Mouse (Mus musculus) adipose tissue, adult 10 weeks (tissue): ENCODE results near the gene Rnf113a1. TPM values are rescaled to one million over a fixed set of nuclear protein-coding genes. Genes with fewer than 3 reads are reported as not detected.

Source experiments
- polyA plus RNA-seq: library from polyadenylated mRNA; stranded (reverse); fragments of 350-450 nt; fragmentation: Illumina TruSeq; extraction: RNeasy Lipid Tissue Mini Kit (QIAGEN cat#74804); gene quantifications from one replicate; pipeline ENCODE4 v1.2.3, GENCODE M21; 2014; ENCODE audit warnings: low read depth, low replicate concordance

Rnf113a1 gene
- 2.7 TPM for polyA plus RNA-seq

GRCm38 (mm10) chrX:37191105-37191743 is at the start of gene Rnf113a1, which contains the start of gene Ndufa1:
TSS of gene Rnf113a1 (plus strand) at chrX:37191245.
TSS of gene Ndufa1 (minus strand) at chrX:37191163.

GRCm38 (mm10) chrX:37168742-37169141 is 22.3 kb upstream of the Rnf113a1 start, which contains the start of gene Akap14:
TSS of gene Akap14 (minus strand) at chrX:37168842.

DNA sequence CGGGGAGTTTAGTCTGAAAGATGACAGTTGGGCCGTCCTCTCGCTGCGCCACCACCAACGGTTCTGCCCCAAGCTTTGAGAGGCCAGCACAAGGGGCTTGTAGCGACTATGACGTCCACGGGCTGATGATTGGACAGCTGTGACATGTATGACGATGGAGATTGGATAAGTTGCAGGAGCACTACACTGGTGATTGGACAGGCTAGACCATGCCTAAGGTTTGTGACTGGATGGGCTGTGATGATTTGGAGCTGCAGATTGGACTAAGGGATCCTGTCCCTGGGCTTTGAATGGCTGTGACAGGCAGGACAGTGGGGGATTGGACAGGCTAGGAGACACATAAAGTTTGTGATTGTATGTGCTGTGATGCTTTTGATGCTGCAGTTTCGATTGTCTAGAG is 19.9 kb downstream of the Rnf113a1 start, which contains the start of gene Gm9:
Gene Gm9 (minus strand): TSS at position 101 of the 400 bp plus-strand sequence.

DNA sequence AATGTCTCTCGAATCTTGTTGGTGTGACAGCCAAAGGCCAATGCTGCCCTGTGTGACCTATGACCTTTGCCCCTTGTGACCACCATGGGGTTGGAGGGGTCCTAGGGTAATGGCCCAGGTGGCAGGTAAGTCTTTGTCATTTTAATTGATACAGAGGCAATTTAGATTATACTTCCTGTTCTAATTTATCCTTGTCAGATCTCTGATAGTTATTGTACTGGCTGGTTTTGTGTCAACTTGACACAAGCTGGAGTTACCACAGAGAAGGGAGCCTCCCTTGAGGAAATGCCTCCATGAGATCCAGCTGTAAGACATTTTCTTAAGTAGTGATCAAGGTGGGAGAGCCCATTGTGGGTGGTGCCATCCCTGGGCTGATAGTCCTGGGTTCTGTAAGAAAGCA is 31.1 kb downstream of the Rnf113a1 start, which contains the start of gene Rhox1:
Gene Rhox1 (minus strand): TSS at position 101 of the 400 bp plus-strand sequence.

Other genes starting within 250 kb of the Rnf113a1 start
- gene Sept6, start 199.5 kb upstream of the Rnf113a1 start, polyA plus RNA-seq = 6.1 TPM
- gene Sowahd, start 142.4 kb upstream of the Rnf113a1 start, polyA plus RNA-seq = 0.32 TPM
- 676 TPM for gene Rpl39, start 105.8 kb upstream of the Rnf113a1 start, polyA plus RNA-seq
- 35.6 TPM for gene Upf3b, start 80.9 kb upstream of the Rnf113a1 start, polyA plus RNA-seq
- 9.2 TPM for gene Nkap, start 64.5 kb upstream of the Rnf113a1 start, polyA plus RNA-seq
- 0.27 TPM for gene Akap14, start 22.4 kb upstream of the Rnf113a1 start, polyA plus RNA-seq
- 548 TPM for gene Ndufa1, start 82 bp upstream of the Rnf113a1 start, polyA plus RNA-seq
- gene Gm9, start 19.8 kb downstream of the Rnf113a1 start, polyA plus RNA-seq = not detected
- not detected for gene Rhox1, start 31.0 kb downstream of the Rnf113a1 start, polyA plus RNA-seq
- gene Rhox2a, start 53.7 kb downstream of the Rnf113a1 start, polyA plus RNA-seq = not detected
- gene Rhox3a, start 58.7 kb downstream of the Rnf113a1 start, polyA plus RNA-seq = not detected
- not detected for gene Rhox4a, start 74.1 kb downstream of the Rnf113a1 start, polyA plus RNA-seq
- not detected for gene Rhox3a2, start 188.8 kb downstream of the Rnf113a1 start, polyA plus RNA-seq
- not detected for gene Rhox4a2, start 199.6 kb downstream of the Rnf113a1 start, polyA plus RNA-seq
- gene Rhox2b, start 220.8 kb downstream of the Rnf113a1 start, polyA plus RNA-seq = not detected
- not detected for gene Rhox4b, start 241.2 kb downstream of the Rnf113a1 start, polyA plus RNA-seq